ENCODE assay signal across 8 mouse cellular contexts in the genomic region with DNA sequence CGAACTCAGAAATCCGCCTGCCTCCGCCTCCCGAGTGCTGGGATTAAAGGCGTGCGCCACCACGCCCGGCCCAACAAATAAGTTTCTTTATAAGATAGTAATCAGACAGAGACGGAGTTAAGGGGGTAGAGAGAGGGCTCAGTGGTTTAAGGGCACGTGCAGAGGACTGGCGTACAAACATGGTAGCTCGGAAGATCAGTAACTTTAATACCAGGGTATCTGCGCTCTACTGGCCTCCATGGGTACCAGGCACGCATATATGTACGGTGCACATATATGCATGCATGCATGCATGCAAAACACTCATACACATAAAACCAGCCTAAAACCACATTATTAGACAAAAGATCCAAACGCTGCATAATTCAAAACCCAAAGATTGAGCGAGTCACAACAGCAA. TPM values are rescaled to one million over a fixed set of nuclear protein-coding genes. Genes with fewer than 3 reads are reported as not detected.
DNase-seq lines count a peak whose midpoint lies in the region; ATAC-seq and TF ChIP-seq lines count a peak whose summit lies in the region.

No protein-coding gene starts in this region.

- peak; percentile 42 for DNase-seq in cerebellum, adult 9-11 months
- DNase-seq in cerebellum, postnatal 4 days (ENCODE audit: low spot score in 2 of 2), result no peak
- DNase-seq in thymus, adult 2 months, result no peak
- no peak for DNase-seq in thymus, postnatal 0 days (ENCODE audit: low spot score)
- DNase-seq in layer of hippocampus, adult 9-11 months, result no peak
- DNase-seq in layer of hippocampus, postnatal 14 days (ENCODE audit: low spot score in 2 of 2), result no peak

- WGBS in thymus, adult 2 months, result 60% methylated on average over 17 of the region's 17 CpGs
- 44% methylated on average over 17 of the region's 17 CpGs for WGBS in intestine, postnatal 0 days
- 42% methylated on average over 17 of the region's 17 CpGs for WGBS in small intestine, adult 2 months

- TF ChIP-seq POLR2A in thymus, adult 2 months (IDR thresholded peaks at IDR 0.05; ENCODE audit: control insufficient read depth, extremely low read depth, insufficient read depth, low read length, poor library complexity), result no peak
- no peak for TF ChIP-seq POLR2A in small intestine, adult 2 months (IDR thresholded peaks at IDR 0.05; ENCODE audit: low read depth, low read length)

- peak overlapping the region; percentile 86 for H3K4me3 ChIP-seq in thymus, adult 2 months (ENCODE audit: control insufficient read depth, insufficient read depth, low read length)
- H3K4me3 ChIP-seq in intestine, postnatal 0 days (ENCODE audit: low read depth, low read length), result peak overlapping the region; percentile 86
- peak overlapping the region; percentile 82 for H3K4me3 ChIP-seq in small intestine, adult 2 months (ENCODE audit: low read depth, low read length)

- TF ChIP-seq CTCF in thymus, adult 2 months (IDR thresholded peaks at IDR 0.05; ENCODE audit: borderline replicate concordance, control insufficient read depth, extremely low read depth, insufficient read depth, low read length, poor library complexity), result no peak
- TF ChIP-seq CTCF in intestine, postnatal 0 days (IDR thresholded peaks at IDR 0.05; ENCODE audit: low read depth), result no peak
- TF ChIP-seq CTCF in small intestine, adult 2 months (IDR thresholded peaks at IDR 0.05; ENCODE audit: extremely low read depth, insufficient read length, insufficient replicate concordance, low read depth, low read length), result no peak

- H3K36me3 ChIP-seq in thymus, adult 2 months (ENCODE audit: control insufficient read depth, insufficient read depth, low read length), result no peaks in the 10 kb centered on the region
- H3K36me3 ChIP-seq in intestine, postnatal 0 days (ENCODE audit: control insufficient read depth, insufficient read depth), result no peaks in the 10 kb centered on the region; the same call in 1 of the 2 replicates
- H3K36me3 ChIP-seq in small intestine, adult 2 months (ENCODE audit: control insufficient read depth, insufficient read depth, low read length), result no peaks in the 10 kb centered on the region

- H3K4me1 ChIP-seq in thymus, adult 2 months (replicated peaks; ENCODE audit: control insufficient read depth, insufficient read depth, low read length), result peaks cover 11% of the 10 kb centered on the region
- H3K4me1 ChIP-seq in intestine, postnatal 0 days (replicated peaks; ENCODE audit: control insufficient read depth, insufficient read depth, low read length), result peaks cover 4% of the 10 kb centered on the region
- peaks cover 13% of the 10 kb centered on the region; the same call in 1 of the 2 replicates for H3K4me1 ChIP-seq in small intestine, adult 2 months (ENCODE audit: control insufficient read depth, insufficient read depth, insufficient read length, low read length)

- H3K27me3 ChIP-seq in thymus, adult 2 months (ENCODE audit: control insufficient read depth, insufficient read depth, low read length), result no peaks in the 10 kb centered on the region
- H3K27me3 ChIP-seq in intestine, postnatal 0 days (replicated peaks; ENCODE audit: control insufficient read depth, insufficient read depth, low read length), result no peaks in the 10 kb centered on the region
- H3K27me3 ChIP-seq in small intestine, adult 2 months (ENCODE audit: control insufficient read depth, insufficient read depth, low read length), result no peaks in the 10 kb centered on the region

- H3K9ac ChIP-seq in intestine, postnatal 0 days (ENCODE audit: low read depth, low read length), result peak overlapping the region; percentile 82

- peak overlapping the region; percentile 90 for H3K4me2 ChIP-seq in intestine, postnatal 0 days (replicated peaks; ENCODE audit: low read depth)

- H3K9me3 ChIP-seq in intestine, postnatal 0 days (ENCODE audit: control insufficient read depth), result no peaks in the 10 kb centered on the region

- no peak for ATAC-seq in intestine, postnatal 0 days

- H3K27ac ChIP-seq in thymus, adult 2 months (ENCODE audit: control insufficient read depth, insufficient read depth, low read length), result peak overlapping the region; percentile 60
- H3K27ac ChIP-seq in intestine, postnatal 0 days (ENCODE audit: low read depth, low read length), result peak overlapping the region; percentile 91
- H3K27ac ChIP-seq in small intestine, adult 2 months (ENCODE audit: insufficient read depth, low read depth, low read length), result peak overlapping the region; percentile 87

RNA-seq across cellular contexts. Expression of gene Ifnar1, which starts 0.7 kb away (rescaled TPM):
- polyA plus RNA-seq in thymus, adult 2 months (2012; rRNA removed), result 47.0 and 49.1 TPM in 2 replicates
- 30.2 and 40.9 TPM in 2 replicates for polyA plus RNA-seq in thymus, postnatal 0 days (2015; fragmentation: Nextera tagmentation; extraction: Ambion mirVana)
- 18.2 and 21.6 TPM in 2 replicates for polyA plus RNA-seq in intestine, postnatal 0 days (2015; fragmentation: Nextera tagmentation; extraction: Ambion mirVana)
- 6.5 and 12.4 TPM in 2 replicates for polyA plus RNA-seq in small intestine, adult 2 months (2012; rRNA removed)
- total RNA-seq in layer of hippocampus, postnatal 14 days (2021), result 10 to 100 TPM; 59.9 to 66.3 TPM
